13 mouse cellular contexts compared by ENCODE assay signal in genomic region chr11:100148615-100149330, GRCm38 (mm10). TPM values are rescaled to one million over a fixed set of nuclear protein-coding genes. Genes with fewer than 3 reads are reported as not detected.
DNase-seq lines count a peak whose midpoint lies in the region; ATAC-seq and TF ChIP-seq lines count a peak whose summit lies in the region.
"Had no signal": no experiment of that assay in that cellular context is flagged by ENCODE, and none has a peak within 500 bp of the region (broad histone marks: within the 10 kb centered on the region; RNA-seq: fewer than 3 reads in every experiment).

Gene Krt19 (minus strand): TSS chr11:100148665.

- no peak for TF ChIP-seq CTCF in lung, embryonic 14.5 days (IDR thresholded peaks at IDR 0.05; ENCODE audit: low read depth)

- 0 out of 2 replicates have a peak within 1 kb of the TSS, but pooled peaks have one; percentile 10 for H3K9ac ChIP-seq in heart, embryonic 11.5 days (ENCODE audit: low read depth, low read length)
- no peak within 1 kb of the TSS for H3K9ac ChIP-seq in lung, embryonic 14.5 days
- H3K9ac ChIP-seq in embryonic facial prominence, embryonic 13.5 days, result no peak within 1 kb of the TSS
- H3K9ac ChIP-seq in limb, embryonic 13.5 days, result no peak within 1 kb of the TSS
- H3K9ac ChIP-seq: forebrain, embryonic 15.5 days had no signal

- H3K4me2 ChIP-seq in heart, embryonic 11.5 days, result no peak within 1 kb of the TSS
- H3K4me2 ChIP-seq in lung, embryonic 14.5 days, result no peak within 1 kb of the TSS
- H3K4me2 ChIP-seq in embryonic facial prominence, embryonic 13.5 days, result no peak within 1 kb of the TSS
- no peak within 1 kb of the TSS for H3K4me2 ChIP-seq in limb, embryonic 13.5 days (replicated peaks)
- H3K4me2 ChIP-seq: forebrain, embryonic 15.5 days had no signal

- ATAC-seq in heart, embryonic 11.5 days (replicated peaks; ENCODE audit: insufficient number of reproducible peaks, low FRiP score, low TSS enrichment), result no peak
- no peak for ATAC-seq in lung, embryonic 14.5 days (ENCODE audit: insufficient read depth)
- no peak for ATAC-seq in embryonic facial prominence, embryonic 13.5 days (ENCODE audit: insufficient number of reproducible peaks, insufficient read depth, low FRiP score, low TSS enrichment, low read depth)
- ATAC-seq in limb, embryonic 13.5 days (ENCODE audit: low FRiP score, low read depth), result no peak
- ATAC-seq: forebrain, embryonic 15.5 days; hindbrain, embryonic 16.5 days had no signal

- H3K36me3 ChIP-seq in heart, embryonic 11.5 days (ENCODE audit: control insufficient read depth, insufficient read depth, low read length), result no peaks in the 10 kb centered on the region
- no peaks in the 10 kb centered on the region for H3K36me3 ChIP-seq in lung, embryonic 14.5 days (ENCODE audit: insufficient read depth)
- no peaks in the 10 kb centered on the region for H3K36me3 ChIP-seq in embryonic facial prominence, embryonic 13.5 days
- no peaks in the 10 kb centered on the region for H3K36me3 ChIP-seq in limb, embryonic 13.5 days
- H3K36me3 ChIP-seq: forebrain, embryonic 15.5 days had no signal

- no peak for DNase-seq in heart, adult 8-10 months (ENCODE audit: low spot score)
- no peak for DNase-seq in lung, embryonic 14.5 days
- no peak for DNase-seq in lung, adult 18-20 months
- DNase-seq in layer of hippocampus, postnatal 36 days, result no peak
- DNase-seq in adrenal gland, postnatal 36 days, result no peak
- DNase-seq: B cell, adult 2 months had no signal

- peaks cover 28% of the 10 kb centered on the region for H3K4me1 ChIP-seq in heart, embryonic 11.5 days (ENCODE audit: control insufficient read depth, insufficient read depth, low read length)
- no peaks in the 10 kb centered on the region for H3K4me1 ChIP-seq in lung, embryonic 14.5 days (ENCODE audit: insufficient read depth)
- H3K4me1 ChIP-seq in embryonic facial prominence, embryonic 13.5 days, result peaks cover 8% of the 10 kb centered on the region
- H3K4me1 ChIP-seq in limb, embryonic 13.5 days, result peaks cover 22% of the 10 kb centered on the region

- H3K9me3 ChIP-seq in heart, embryonic 11.5 days (replicated peaks; ENCODE audit: control insufficient read depth, low read length), result no peaks in the 10 kb centered on the region
- H3K9me3 ChIP-seq in lung, embryonic 14.5 days (ENCODE audit: low read depth, low read length), result no peaks in the 10 kb centered on the region
- no peaks in the 10 kb centered on the region for H3K9me3 ChIP-seq in embryonic facial prominence, embryonic 13.5 days
- no peaks in the 10 kb centered on the region for H3K9me3 ChIP-seq in limb, embryonic 13.5 days
- H3K9me3 ChIP-seq: forebrain, embryonic 15.5 days had no signal

- no peak within 1 kb of the TSS for H3K4me3 ChIP-seq in heart, embryonic 11.5 days (ENCODE audit: low read depth, low read length)
- H3K4me3 ChIP-seq in lung, embryonic 14.5 days (ENCODE audit: low read depth, low read length), result no peak within 1 kb of the TSS
- H3K4me3 ChIP-seq in embryonic facial prominence, embryonic 13.5 days, result no peak within 1 kb of the TSS
- H3K4me3 ChIP-seq in limb, embryonic 13.5 days, result no peak within 1 kb of the TSS
- H3K4me3 ChIP-seq: forebrain, embryonic 15.5 days had no signal

- no peak within 1 kb of the TSS for H3K27ac ChIP-seq in heart, embryonic 11.5 days (ENCODE audit: low read depth, low read length)
- H3K27ac ChIP-seq in lung, embryonic 14.5 days (ENCODE audit: low read depth), result no peak within 1 kb of the TSS
- H3K27ac ChIP-seq in embryonic facial prominence, embryonic 13.5 days, result no peak within 1 kb of the TSS
- H3K27ac ChIP-seq in limb, embryonic 13.5 days, result no peak within 1 kb of the TSS
- H3K27ac ChIP-seq: forebrain, embryonic 15.5 days; macrophage had no signal

- H3K27me3 ChIP-seq in heart, embryonic 11.5 days (ENCODE audit: control insufficient read depth, insufficient read depth, low read length), result peaks cover 14% of the 10 kb centered on the region
- H3K27me3 ChIP-seq in lung, embryonic 14.5 days (ENCODE audit: insufficient read depth, low read length), result peaks cover 21% of the 10 kb centered on the region
- peaks cover 34% of the 10 kb centered on the region for H3K27me3 ChIP-seq in embryonic facial prominence, embryonic 13.5 days
- H3K27me3 ChIP-seq in limb, embryonic 13.5 days, result peaks cover 37% of the 10 kb centered on the region

- 49% methylated on average over 9 of the region's 9 CpGs for WGBS in heart, embryonic 11.5 days (ENCODE audit: insufficient replicate concordance)
- 45% methylated on average over 9 of the region's 9 CpGs for WGBS in lung, embryonic 14.5 days
- WGBS in embryonic facial prominence, embryonic 13.5 days, result 61% methylated on average over 9 of the region's 9 CpGs
- 53% methylated on average over 9 of the region's 9 CpGs for WGBS in limb, embryonic 13.5 days

RNA-seq across cellular contexts. Expression of gene Krt19, which starts in this region (rescaled TPM):
- polyA plus RNA-seq in heart, embryonic 11.5 days (2014; fragmentation: Nextera tagmentation; extraction: Ambion mirVana), result 48.4 and 69.2 TPM in 2 replicates
- 1 to 10 TPM; 4.6 to 9.6 (median 6.7) TPM for total RNA-seq in heart, adult 8-10 months (2022)
- polyA plus RNA-seq in lung, embryonic 14.5 days (2014; fragmentation: Nextera tagmentation; extraction: Ambion mirVana), result 86.7 and 91.0 TPM in 2 replicates
- 44.6 and 57.3 TPM in 2 replicates for polyA plus RNA-seq in embryonic facial prominence, embryonic 13.5 days (2015; fragmentation: Nextera tagmentation; extraction: Ambion mirVana)
- polyA plus RNA-seq in limb, embryonic 13.5 days (2015; fragmentation: Nextera tagmentation; extraction: Ambion mirVana), result 18.6 and 21.8 TPM in 2 replicates
- total RNA-seq in layer of hippocampus, postnatal 36 days (2021), result under 1 TPM; 0.23 to 0.52 TPM
- total RNA-seq in adrenal gland, postnatal 36 days (2021), result 1 to 10 TPM; 3.9 to 6.8 TPM
- total RNA-seq: left cerebral cortex, adult 8-10 months had no signal
- polyA plus RNA-seq: macrophage had no signal
